Mouse (Mus musculus) heart, embryonic 10.5 days (tissue): ENCODE measurements at regions not wholly inside any gene's neighbourhood (a gene's known extent, or its start where the extent isn't known, plus 50 kb on each side); places are given as distances from the start of the nearest gene placed in this dataset.
"Not testable (repeated sequence)": the region's sequence is repeated elsewhere in the genome, so short reads cannot be mapped to it uniquely, and the experiment has no call there.

Experiments used
- DNase-seq: peaks from one replicate; pipeline ENCODE4 v3.0.0-alpha.2; 2017; ENCODE audit warnings: low spot score
- H3K27ac ChIP-seq: fragments of 300-500 bp; sonication (generic); 2 replicates; pipeline ENCODE4 v1.5.1; 2016; ENCODE audit warnings: mild to moderate bottlenecking
- H3K27me3 ChIP-seq: fragments of 300-500 bp; sonication (generic); 2 replicates; pipeline ENCODE4 v1.6.1; 2016; ENCODE audit warnings: mild to moderate bottlenecking; ENCODE audit not compliant: poor library complexity, insufficient read depth, severe bottlenecking
- H3K36me3 ChIP-seq: fragments of 300-500 bp; sonication (generic); 2 replicates; pipeline ENCODE4 v1.6.1; 2016; ENCODE audit warnings: mild to moderate bottlenecking, moderate library complexity
- H3K4me1 ChIP-seq: fragments of 300-500 bp; sonication (generic); 2 replicates; pipeline ENCODE4 v1.6.1; 2016; ENCODE audit warnings: mild to moderate bottlenecking
- H3K4me3 ChIP-seq: fragments of 300-500 bp; sonication (generic); 2 replicates; pipeline ENCODE4 v1.5.1; 2016; ENCODE audit warnings: mild to moderate bottlenecking, moderate library complexity
- H3K9me3 ChIP-seq: fragments of 300-500 bp; sonication (generic); 2 replicates; pipeline ENCODE4 v1.6.1; 2016; ENCODE audit warnings: mild to moderate bottlenecking, moderate library complexity
- WGBS: fragments of 180-500 bp; shearing (Covaris S2); methylation state at CpG from one replicate; pipeline ENCODE4 v1.1.7; 2016; 5-methylcytosine and 5-hydroxymethylcytosine counted together

GRCm38 (mm10) chr8:86234696-86235095, 345.8 kb downstream of the Abcc12 start:
- H3K4me3 ChIP-seq: no peak overlapping the region
- DNase-seq: peak; percentile 65
- H3K27me3 ChIP-seq: no peaks in the 10 kb centered on the region
- 80% methylated on average over 4 of the region's 4 CpGs for WGBS
- H3K27ac ChIP-seq: no peak overlapping the region
- H3K36me3 ChIP-seq: no peaks in the 10 kb centered on the region
- no peaks in the 10 kb centered on the region for H3K9me3 ChIP-seq
- no peaks in the 10 kb centered on the region for H3K4me1 ChIP-seq

GRCm38 (mm10) chr8:86231994-86232393, 348.5 kb downstream of the Abcc12 start:
- not testable (repeated sequence) for H3K27ac ChIP-seq, H3K4me3 ChIP-seq, H3K9me3 ChIP-seq, H3K27me3 ChIP-seq, H3K36me3 ChIP-seq, H3K4me1 ChIP-seq
- WGBS: 83% methylated on average over 6 of the region's 6 CpGs
- peak; percentile 55 for DNase-seq

GRCm38 (mm10) chr8:86224851-86225250, 355.6 kb downstream of the Abcc12 start:
- Histone ChIP-seq H3K27me3 (no peaks in the 10 kb centered on the region), H3K4me3 (no peak overlapping the region), H3K36me3 (no peaks in the 10 kb centered on the region), H3K4me1 (no peaks in the 10 kb centered on the region), H3K27ac (no peak overlapping the region), H3K9me3 (no peaks in the 10 kb centered on the region)
- DNase-seq: no peak
- 75% methylated on average over 4 of the region's 4 CpGs for WGBS

- Histone ChIP-seq H3K27ac (no peak overlapping the region), H3K4me1 (no peaks in the 10 kb centered on the region), H3K27me3 (no peaks in the 10 kb centered on the region), H3K36me3 (no peaks in the 10 kb centered on the region), H3K4me3 (no peak overlapping the region), H3K9me3 (no peaks in the 10 kb centered on the region)
- DNase-seq: no peak
- 85% methylated on average over 7 of the region's 7 CpGs for WGBS
Measured at GRCm38 (mm10) chr8:86222715-86223114, 357.8 kb downstream of the Abcc12 start.

GRCm38 (mm10) chr8:86222228-86222627, 358.3 kb downstream of the Abcc12 start:
- DNase-seq: no peak
- Histone ChIP-seq H3K27ac (no peak overlapping the region), H3K4me3 (no peak overlapping the region), H3K4me1 (no peaks in the 10 kb centered on the region), H3K9me3 (no peaks in the 10 kb centered on the region), H3K27me3 (no peaks in the 10 kb centered on the region), H3K36me3 (no peaks in the 10 kb centered on the region)
- 86% methylated on average over 4 of the region's 4 CpGs for WGBS

- H3K27ac ChIP-seq: no peak overlapping the region
- DNase-seq: no peak
Measured at GRCm38 (mm10) chr8:86214399-86214798, 366.1 kb downstream of the Abcc12 start.

GRCm38 (mm10) chr8:86212461-86212860, 368.0 kb downstream of the Abcc12 start:
- Histone ChIP-seq H3K27me3 (no peaks in the 10 kb centered on the region), H3K27ac (no peak overlapping the region), H3K36me3 (no peaks in the 10 kb centered on the region), H3K4me3 (no peak overlapping the region), H3K9me3 (no peaks in the 10 kb centered on the region), H3K4me1 (no peaks in the 10 kb centered on the region)
- DNase-seq: no peak
- 81% methylated on average over 2 of the region's 2 CpGs for WGBS

More at GRCm38 (mm10) chr8:86214399-86214798, 366.1 kb downstream of the Abcc12 start:
- Histone ChIP-seq H3K27me3 (no peaks in the 10 kb centered on the region), H3K36me3 (no peaks in the 10 kb centered on the region), H3K4me3 (no peak overlapping the region), H3K9me3 (no peaks in the 10 kb centered on the region), H3K4me1 (no peaks in the 10 kb centered on the region)
- WGBS: 92% methylated on average over 8 of the region's 8 CpGs

GRCm38 (mm10) chr8:86208812-86209262, 368.1 kb downstream of the Phkb start:
- no peak overlapping the region for H3K4me3 ChIP-seq
- no peaks in the 10 kb centered on the region for H3K4me1 ChIP-seq
- 62% methylated on average over 5 of the region's 5 CpGs for WGBS
- no peaks in the 10 kb centered on the region for H3K36me3 ChIP-seq
- H3K27ac ChIP-seq: no peak overlapping the region
- H3K9me3 ChIP-seq: no peaks in the 10 kb centered on the region
- H3K27me3 ChIP-seq: no peaks in the 10 kb centered on the region
- no peak for DNase-seq

- Histone ChIP-seq H3K9me3 (no peaks in the 10 kb centered on the region), H3K27me3 (no peaks in the 10 kb centered on the region), H3K4me3 (no peak overlapping the region), H3K36me3 (no peaks in the 10 kb centered on the region), H3K27ac (no peak overlapping the region), H3K4me1 (no peaks in the 10 kb centered on the region)
- no peak for DNase-seq
- WGBS: 69% methylated on average over 6 of the region's 6 CpGs
Measured at GRCm38 (mm10) chr8:86204421-86205229, 363.9 kb downstream of the Phkb start.

GRCm38 (mm10) chr8:86203107-86203506, 362.3 kb downstream of the Phkb start:
- 63% methylated on average over 9 of the region's 9 CpGs for WGBS
- no peaks in the 10 kb centered on the region for H3K27me3 ChIP-seq
- H3K4me3 ChIP-seq: no peak overlapping the region
- no peak overlapping the region for H3K27ac ChIP-seq
- no peaks in the 10 kb centered on the region for H3K4me1 ChIP-seq
- H3K36me3 ChIP-seq: no peaks in the 10 kb centered on the region
- no peaks in the 10 kb centered on the region for H3K9me3 ChIP-seq
- DNase-seq: no peak

GRCm38 (mm10) chr8:86201830-86202229, 361.1 kb downstream of the Phkb start:
- no peaks in the 10 kb centered on the region for H3K4me1 ChIP-seq
- H3K4me3 ChIP-seq: no peak overlapping the region
- H3K36me3 ChIP-seq: no peaks in the 10 kb centered on the region
- no peaks in the 10 kb centered on the region for H3K27me3 ChIP-seq
- no peak overlapping the region for H3K27ac ChIP-seq
- no peak for DNase-seq
- no peaks in the 10 kb centered on the region for H3K9me3 ChIP-seq
- WGBS: 79% methylated on average over 4 of the region's 4 CpGs

- no peak for DNase-seq
- Histone ChIP-seq H3K36me3 (no peaks in the 10 kb centered on the region), H3K4me3 (no peak overlapping the region), H3K9me3 (no peaks in the 10 kb centered on the region), H3K27me3 (no peaks in the 10 kb centered on the region), H3K4me1 (no peaks in the 10 kb centered on the region), H3K27ac (no peak overlapping the region)
- 75% methylated on average over 4 of the region's 4 CpGs for WGBS
Measured at GRCm38 (mm10) chr8:86192262-86192661, 351.5 kb downstream of the Phkb start.

- 81% methylated on average over 5 of the region's 5 CpGs for WGBS
- no peaks in the 10 kb centered on the region for H3K4me1 ChIP-seq
Measured at GRCm38 (mm10) chr8:86184671-86185070, 343.9 kb downstream of the Phkb start.

GRCm38 (mm10) chr8:86180793-86181192, 340.0 kb downstream of the Phkb start:
- no peaks in the 10 kb centered on the region for H3K9me3 ChIP-seq
- H3K27ac ChIP-seq: no peak overlapping the region
- 78% methylated on average over 3 of the region's 3 CpGs for WGBS
- H3K36me3 ChIP-seq: no peaks in the 10 kb centered on the region
- H3K27me3 ChIP-seq: no peaks in the 10 kb centered on the region
- H3K4me3 ChIP-seq: no peak overlapping the region
- DNase-seq: no peak
- no peaks in the 10 kb centered on the region for H3K4me1 ChIP-seq

More at GRCm38 (mm10) chr8:86184671-86185070, 343.9 kb downstream of the Phkb start:
- no peaks in the 10 kb centered on the region for H3K9me3 ChIP-seq
- no peaks in the 10 kb centered on the region for H3K27me3 ChIP-seq
- H3K4me3 ChIP-seq: no peak overlapping the region
- DNase-seq: no peak
- H3K36me3 ChIP-seq: no peaks in the 10 kb centered on the region
- no peak overlapping the region for H3K27ac ChIP-seq
